Mouse (Mus musculus) common myeloid progenitor, adult 5-6 weeks (primary cell): ENCODE results near the gene Bap1. TPM values are rescaled to one million over a fixed set of nuclear protein-coding genes. Genes with fewer than 3 reads are reported as not detected.
A peak's percentile ranks its signal among the peaks of the same experiment; 100 is the strongest.

Experiments
- ATAC-seq: replicated peaks from 2 replicates; pipeline ENCODE4 v1.8.0; 2016; ENCODE audit warnings: low read depth, mild to moderate bottlenecking, moderate TSS enrichment, inconsistent platforms; ENCODE audit not compliant: poor library complexity, severe bottlenecking
- total RNA-seq: library from RNA; stranded (forward); fragments of 200-1000, 187-1606 nt; gene quantifications from 2 replicates; pipeline ENCODE4 v1.2.3, GENCODE M21; 2017

The Bap1 gene
- 39.8 and 64.6 TPM in 2 replicates for total RNA-seq

DNA sequence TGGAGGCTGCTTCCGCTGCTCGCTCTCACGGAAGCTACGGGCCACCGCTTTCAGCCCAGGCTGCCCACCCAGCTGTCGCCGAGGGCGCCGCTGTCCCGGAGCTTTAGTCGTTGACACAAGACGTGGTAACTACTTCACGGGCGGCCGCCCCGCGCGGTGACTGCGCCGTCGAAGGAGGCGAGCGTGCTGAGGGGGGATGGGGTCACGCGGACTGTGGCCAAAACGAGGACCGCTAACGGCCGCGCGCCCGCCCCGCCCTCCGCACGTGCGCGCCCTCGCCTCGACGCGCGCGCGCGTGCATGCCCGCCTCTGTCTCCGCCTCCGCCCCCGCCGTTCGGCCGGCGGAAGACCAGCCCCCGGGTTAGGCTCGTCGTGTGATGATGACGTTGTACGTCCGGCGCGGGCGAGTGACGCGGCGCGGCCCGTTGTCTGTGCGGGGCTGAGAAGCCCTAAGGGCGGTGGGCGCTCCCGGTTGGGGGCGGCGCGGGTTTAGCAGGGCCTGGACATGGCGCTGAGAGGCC lies at the start of gene Bap1, which contains the start of gene Phf7:
Gene Bap1 (plus strand): TSS at position 367 of the 521 bp plus-strand sequence.
Gene Phf7 (minus strand): TSS at position 234 of the 521 bp plus-strand sequence.
- peak; percentile 86 for ATAC-seq

- ATAC-seq = peak; percentile 34; the same call in 1 of the 2 replicates
Measured at GRCm38 (mm10) chr14:31204844-31205243, 46.4 kb upstream of the Bap1 start.

DNA sequence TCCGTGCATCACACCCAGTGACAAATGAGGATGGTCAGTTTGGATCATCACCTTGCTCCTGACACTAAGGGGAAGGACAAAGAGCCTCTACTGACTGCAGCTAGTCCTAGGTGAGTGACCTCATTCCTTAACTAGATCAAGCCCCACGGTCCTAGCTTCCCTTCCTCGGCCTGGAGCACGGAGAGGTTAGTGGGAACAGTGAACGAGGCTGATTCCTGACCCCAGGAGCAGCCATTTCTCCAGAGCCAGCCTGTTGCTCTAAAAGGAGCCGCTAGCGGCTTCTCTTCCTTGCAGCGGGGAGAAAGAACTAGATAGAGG lies 46.0 kb upstream of the Bap1 start:
- ATAC-seq = no peak

- peak; percentile 10; the same call in 1 of the 2 replicates for ATAC-seq
Measured at GRCm38 (mm10) chr14:31205562-31206467, 45.4 kb upstream of the Bap1 start.

- ATAC-seq = peak; percentile 71
Measured at GRCm38 (mm10) chr14:31206472-31206981, 44.7 kb upstream of the Bap1 start.

DNA sequence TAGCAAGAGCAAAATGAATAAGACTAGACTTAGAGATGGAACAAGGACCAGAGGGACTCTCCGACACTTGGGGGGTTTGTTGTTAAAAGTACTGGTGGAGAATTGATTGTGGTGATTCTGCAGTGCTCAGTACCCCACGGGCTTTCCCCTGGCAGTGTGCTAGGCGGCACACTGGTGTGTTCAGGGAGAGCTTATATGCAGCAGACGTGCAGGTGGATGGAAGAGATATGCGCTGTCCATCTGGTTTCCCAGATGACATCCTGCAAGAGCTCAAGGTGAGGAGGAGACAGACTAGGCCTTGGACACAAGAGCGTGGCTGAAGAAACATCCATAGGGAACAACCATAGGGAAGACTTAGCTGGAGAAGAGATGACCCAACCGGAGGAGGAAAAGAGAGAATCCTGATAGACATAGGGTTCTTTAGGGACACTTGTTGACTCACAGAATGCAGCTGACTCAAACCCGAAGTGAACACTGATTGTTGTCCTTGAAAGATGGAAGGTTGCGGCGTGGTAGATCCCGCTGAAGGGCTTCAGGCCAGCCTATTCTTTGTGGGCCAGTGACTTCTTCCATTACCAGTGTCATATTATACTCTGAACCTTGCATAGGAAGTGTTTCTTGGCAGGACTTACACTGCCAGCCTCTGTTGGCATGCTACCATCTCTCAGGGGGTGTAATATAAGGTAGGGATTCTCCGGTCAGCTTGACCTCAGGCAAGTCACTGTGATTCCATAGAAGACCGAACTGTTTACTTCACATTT lies 44.0 kb upstream of the Bap1 start:
- ATAC-seq = no peak

DNA sequence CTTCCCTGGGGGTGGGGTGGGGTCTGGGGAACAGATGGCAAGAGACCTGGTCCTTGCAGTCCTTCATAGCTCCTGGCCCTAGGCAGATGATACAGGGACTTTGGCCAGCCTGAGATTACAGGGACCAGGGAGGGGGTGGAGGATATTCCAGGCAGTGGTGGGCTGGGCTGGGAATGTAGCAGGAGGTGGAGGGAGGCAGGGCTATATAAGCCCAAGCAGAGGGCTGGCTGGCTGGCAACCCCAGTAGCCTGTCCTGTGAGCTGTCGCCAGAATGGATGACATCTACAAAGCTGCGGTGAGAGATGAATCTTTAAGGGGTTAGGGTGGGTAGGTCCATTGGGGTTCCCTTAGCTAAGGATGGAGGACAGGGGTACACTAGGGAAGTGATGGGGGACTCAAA lies 43.2 kb upstream of the Bap1 start, which contains the start of gene Tnnc1:
Gene Tnnc1 (plus strand): TSS at position 229 of the 400 bp plus-strand sequence.
- ATAC-seq = no peak

GRCm38 (mm10) chr14:31209133-31209557 lies 42.1 kb upstream of the Bap1 start:
- no peak for ATAC-seq

- no peak for ATAC-seq
Measured at GRCm38 (mm10) chr14:31211854-31212253, 39.4 kb upstream of the Bap1 start.

- no peak for ATAC-seq
Measured at GRCm38 (mm10) chr14:31212499-31212898, 38.8 kb upstream of the Bap1 start.

DNA sequence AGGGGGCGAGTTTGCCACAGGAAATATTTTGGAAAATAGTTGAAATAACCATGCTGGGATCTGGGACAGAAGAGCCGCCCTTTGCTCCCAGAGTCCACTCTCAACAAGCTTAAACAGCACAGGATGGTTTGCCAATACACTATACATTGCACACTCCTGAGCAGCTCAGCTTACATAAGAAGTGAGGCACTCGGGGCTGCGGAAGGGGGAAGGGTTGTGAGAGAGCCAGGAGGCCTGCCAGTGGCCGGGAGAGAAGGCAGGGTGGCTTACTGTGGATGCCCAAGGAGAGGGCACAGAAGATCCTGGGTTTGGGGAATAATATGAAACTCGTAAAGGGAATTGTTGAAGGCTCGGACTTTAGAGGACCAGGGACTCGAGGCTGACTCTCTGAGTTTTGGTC lies 37.4 kb upstream of the Bap1 start:
- no peak for ATAC-seq

- ATAC-seq = peak; percentile 26; the same call in 1 of the 2 replicates
Measured at GRCm38 (mm10) chr14:31214684-31215083, 36.6 kb upstream of the Bap1 start.

DNA sequence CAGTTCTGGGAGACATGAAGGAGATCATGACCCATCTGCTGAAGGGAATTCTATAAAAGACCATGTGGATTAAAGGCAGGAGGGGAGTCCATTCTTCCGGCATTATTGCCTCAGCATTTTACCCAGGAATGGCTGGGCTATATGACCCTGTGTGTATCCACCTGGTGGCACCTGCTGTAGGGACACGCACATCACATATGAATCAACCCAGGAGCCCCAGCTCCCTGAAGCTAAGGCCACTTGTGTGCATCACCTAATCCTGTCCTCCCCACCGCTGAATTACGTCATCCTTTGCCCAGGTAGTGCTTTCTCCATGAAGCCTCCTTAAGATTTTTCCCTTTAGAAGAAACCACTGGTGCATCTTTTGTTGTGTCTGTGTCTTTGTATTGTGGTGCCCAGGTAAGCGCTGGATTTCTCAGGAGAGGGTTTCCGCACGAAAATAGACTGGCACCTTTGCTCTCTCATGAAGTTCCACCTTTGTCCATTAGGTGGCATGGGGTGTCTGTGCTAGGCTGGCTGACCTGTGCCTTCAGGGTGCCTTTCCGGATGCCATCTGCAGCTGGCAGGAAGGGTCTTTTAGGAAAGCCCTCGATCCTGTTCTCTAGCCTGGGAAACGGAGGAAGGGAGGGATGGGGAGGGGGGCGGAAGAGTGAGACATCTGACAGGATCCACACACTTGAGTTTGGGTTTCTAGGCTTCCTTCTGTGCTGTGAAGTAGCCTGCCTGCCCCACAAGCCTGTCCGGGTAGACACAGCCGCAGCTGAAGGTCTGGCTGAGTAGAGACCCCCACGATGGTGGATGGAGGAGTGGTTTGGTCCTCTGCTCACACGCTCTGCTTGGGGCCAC lies 35.9 kb upstream of the Bap1 start:
- ATAC-seq = peak; percentile 75

DNA sequence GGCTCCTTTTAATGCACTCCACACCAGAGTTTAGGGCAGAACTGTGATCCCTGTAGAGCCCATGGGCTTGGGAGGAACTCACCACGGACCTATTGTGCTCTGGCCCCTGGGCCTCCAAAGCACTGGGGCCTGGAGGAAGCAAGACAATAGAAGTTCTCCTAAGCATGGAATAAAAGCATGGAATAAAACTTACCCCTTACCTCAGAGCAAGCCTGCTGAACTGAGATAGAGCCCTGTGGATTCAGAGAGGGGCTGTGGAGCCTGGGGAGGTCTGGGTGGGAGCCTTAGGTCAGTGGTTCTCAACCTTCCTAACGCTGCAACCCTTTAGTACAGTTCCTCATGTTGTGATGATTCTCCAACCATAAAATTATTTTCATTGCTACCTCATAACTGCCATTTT lies 34.4 kb upstream of the Bap1 start, which contains the start of gene Nisch:
Gene Nisch (minus strand): TSS at position 101 of the 400 bp plus-strand sequence.
- no peak for ATAC-seq

- peak; percentile 85 for ATAC-seq
Measured at GRCm38 (mm10) chr14:31217666-31218065, 33.6 kb upstream of the Bap1 start, which contains the start of gene Sema3g. Sema3g (plus strand) TSS chr14:31217860.

DNA sequence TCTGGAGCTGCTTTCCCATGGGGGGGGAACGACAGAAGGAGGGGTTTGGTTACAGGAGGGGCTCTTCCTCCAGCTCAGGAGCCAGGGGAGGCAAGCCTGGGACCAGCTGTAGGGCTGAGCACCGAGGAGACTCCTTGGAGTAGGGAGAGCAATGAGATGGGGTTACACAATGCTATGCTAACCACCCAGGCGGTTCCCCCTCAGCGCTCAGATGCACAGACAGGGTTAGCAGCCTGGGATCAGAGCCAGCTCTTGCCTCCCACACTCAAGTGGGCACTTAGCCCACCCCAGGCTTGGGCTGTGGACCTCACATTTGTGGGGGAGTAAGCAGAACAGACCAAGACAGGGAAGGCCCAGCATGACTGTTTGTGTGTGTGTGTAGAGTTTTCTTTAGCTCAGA lies 24.3 kb upstream of the Bap1 start:
- peak; percentile 70 for ATAC-seq

- ATAC-seq = peak; percentile 59
Measured at GRCm38 (mm10) chr14:31228234-31228633, 23.0 kb upstream of the Bap1 start.

DNA sequence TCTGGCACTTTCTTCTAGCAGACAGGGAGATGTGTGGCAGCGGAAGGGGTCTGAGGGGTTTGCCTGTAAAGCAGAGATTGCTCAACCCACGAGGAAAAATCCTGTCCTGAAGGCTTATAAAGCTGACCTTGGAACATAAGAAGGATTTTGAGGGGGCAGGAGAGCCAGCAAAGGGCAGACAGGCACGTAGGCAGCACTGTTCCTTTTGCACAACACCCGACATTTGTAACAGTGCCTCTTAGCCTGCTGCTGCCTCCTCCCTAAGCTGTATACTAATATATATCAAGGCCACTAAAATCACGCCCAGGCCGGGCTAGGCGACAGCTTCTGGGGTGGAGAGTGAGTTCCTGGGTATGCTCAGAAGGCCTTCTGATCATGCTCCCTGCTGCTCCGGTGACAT lies 20.8 kb upstream of the Bap1 start:
- ATAC-seq = no peak

GRCm38 (mm10) chr14:31232404-31233069 lies 18.7 kb upstream of the Bap1 start:
- ATAC-seq = no peak
